Mouse (Mus musculus) heart, adult 2 months (tissue): Measurements from ENCODE around the gene Srp68. TPM values are rescaled to one million over a fixed set of nuclear protein-coding genes. Genes with fewer than 3 reads are reported as not detected.

Experiments
- DNase-seq, 2 experiments: peaks; one replicate each; pipeline ENCODE4 v3.0.0; 2021
- H3K27ac ChIP-seq: fragments of 200-600 bp; 2 replicates; pipeline ENCODE4 v1.8.1; 2022
- H3K27me3 ChIP-seq: fragments of 200-500 bp; 2 replicates; pipeline ENCODE4 v1.6.1; 2012; ENCODE audit warnings: mild to moderate bottlenecking, low read length, inconsistent platforms, mixed read lengths; ENCODE audit not compliant: control insufficient read depth, insufficient read depth
- H3K36me3 ChIP-seq: fragments of 200-500 bp; 2 replicates; pipeline ENCODE4 v1.6.1; 2012; ENCODE audit warnings: low read length, inconsistent platforms; ENCODE audit not compliant: control insufficient read depth, insufficient read depth
- H3K4me1 ChIP-seq: fragments of 200-500 bp; 2 replicates; pipeline ENCODE4 v1.6.1; 2011; ENCODE audit warnings: low read length; ENCODE audit not compliant: control insufficient read depth, insufficient read depth
- H3K4me3 ChIP-seq: fragments of 200-600 bp; 2 replicates; pipeline ENCODE4 v1.8.1; 2022
- H3K79me2 ChIP-seq: fragments of 200-500 bp; replicated peaks from 2 replicates; pipeline ENCODE4 v1.6.1; 2012; ENCODE audit warnings: mild to moderate bottlenecking, inconsistent platforms, low read length, moderate library complexity, mixed read lengths; ENCODE audit not compliant: control insufficient read depth, insufficient read depth
- H3K9ac ChIP-seq: fragments of 200-500 bp; 2 replicates; pipeline ENCODE4 v1.6.1; 2012; ENCODE audit warnings: low read depth, mild to moderate bottlenecking, control low read depth, inconsistent platforms, low read length, mixed read lengths
- CTCF ChIP-seq: fragments of 200-600 bp; IDR thresholded peaks from 2 replicates; pipeline ENCODE4 v1.8.1; 2022; ENCODE audit warnings: antibody characterized with exemption, mild to moderate bottlenecking, moderate library complexity
- EP300 ChIP-seq: fragments of 200-500 bp; IDR thresholded peaks from 2 replicates; pipeline ENCODE4 v1.6.1; 2011; ENCODE audit warnings: low read depth, low read length, control low read depth; ENCODE audit not compliant: insufficient read depth
- POLR2A ChIP-seq: fragments of 200-500 bp; IDR thresholded peaks from 2 replicates; pipeline ENCODE4 v1.6.1; 2011; ENCODE audit warnings: mild to moderate bottlenecking, low read depth, low read length, control low read depth; ENCODE audit not compliant: insufficient read depth
- WGBS: fragments of 180-500 bp; shearing (Covaris S2); methylation state at CpG from one replicate; pipeline ENCODE4 v1.1.7; 2018; 5-methylcytosine and 5-hydroxymethylcytosine counted together
- intact Hi-C: fragments of 180-260 bp; cut with DNase I; formaldehyde crosslinking; loops from one replicate; pipeline ENCODE4 v1.15.1; 2025
- polyA plus RNA-seq: library from polyadenylated mRNA; depleted of rRNA; stranded (reverse); fragments of >200 nt; gene quantifications from 2 replicates; pipeline ENCODE4 v1.2.3, GENCODE M21; 2012
- total RNA-seq, 2 experiments: library from RNA; stranded (reverse); gene quantifications; 2 replicates each; pipeline ENCODE4 v1.2.3; 2021

The Srp68 gene
- total and polyA plus RNA-seq, 3 experiments, result 40.0 to 71.2 (median 61.5) TPM

GRCm38 (mm10) chr11:116290556-116290955 lies 16.5 kb upstream of the Srp68 start:
- Histone ChIP-seq H3K4me1 (no peaks in the 10 kb centered on the region; the same call in 1 of the 2 replicates), H3K27me3 (no peaks in the 10 kb centered on the region), H3K9ac (no peak overlapping the region), H3K36me3 (no peaks in the 10 kb centered on the region), H3K27ac (no peak overlapping the region), H3K79me2 (no peaks in the 10 kb centered on the region), H3K4me3 (no peak overlapping the region)
- intact Hi-C loops, result no loop called here
- TF ChIP-seq CTCF (no peak), EP300 (no peak), POLR2A (no peak)
- no peak for DNase-seq
- WGBS, result 55% methylated on average over 8 of the region's 8 CpGs

GRCm38 (mm10) chr11:116287351-116287750 lies 13.3 kb upstream of the Srp68 start:
- intact Hi-C loops, result no loop called here
- H3K4me1 ChIP-seq, result no peaks in the 10 kb centered on the region; the same call in 1 of the 2 replicates
- no peaks in the 10 kb centered on the region for H3K79me2 ChIP-seq
- H3K27ac ChIP-seq, result no peak overlapping the region
- no peak for DNase-seq
- WGBS, result 78% methylated on average over 5 of the region's 5 CpGs
- TF ChIP-seq POLR2A (no peak), CTCF (no peak), EP300 (no peak)
- no peak overlapping the region for H3K9ac ChIP-seq
- H3K4me3 ChIP-seq, result no peak overlapping the region
- H3K27me3 ChIP-seq, result peaks cover 7% of the 10 kb centered on the region
- H3K36me3 ChIP-seq, result no peaks in the 10 kb centered on the region

DNA sequence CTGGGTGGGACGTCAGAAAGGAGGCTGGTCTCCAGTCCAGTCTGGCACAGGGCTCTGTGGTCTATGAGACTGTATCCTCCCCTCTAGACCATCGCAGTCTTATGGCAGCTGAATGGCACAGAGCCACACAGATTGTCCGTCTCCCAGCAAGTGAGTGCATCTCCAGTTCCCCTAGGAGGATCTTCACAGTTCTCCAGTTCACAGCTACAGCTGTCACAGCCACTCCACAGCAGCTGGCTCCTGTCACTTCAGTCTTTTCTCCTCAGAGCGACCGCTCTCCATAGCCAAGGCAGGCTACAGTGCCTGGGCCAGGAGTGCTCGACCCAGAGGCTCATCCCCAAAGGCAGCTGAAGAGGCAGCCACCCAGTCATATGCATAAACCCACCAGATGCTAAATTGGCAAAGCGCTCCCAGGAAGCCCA lies 11.8 kb upstream of the Srp68 start:
- DNase-seq, result peak in 1 of 2 experiments; percentile 44
- no peak for TF ChIP-seq CTCF
- H3K27me3 ChIP-seq, result peaks cover 13% of the 10 kb centered on the region

GRCm38 (mm10) chr11:116283982-116284381 lies 10.0 kb upstream of the Srp68 start:
- no peak overlapping the region for H3K4me3 ChIP-seq
- H3K27ac ChIP-seq, result no peak overlapping the region
- H3K9ac ChIP-seq, result no peak overlapping the region
- WGBS, result 57% methylated on average over 6 of the region's 6 CpGs
- H3K27me3 ChIP-seq, result peaks cover 13% of the 10 kb centered on the region
- H3K36me3 ChIP-seq, result no peaks in the 10 kb centered on the region
- DNase-seq, result no peak
- H3K4me1 ChIP-seq, result no peaks in the 10 kb centered on the region; the same call in 1 of the 2 replicates
- intact Hi-C loops, result no loop called here
- H3K79me2 ChIP-seq, result no peaks in the 10 kb centered on the region
- TF ChIP-seq POLR2A, result no peak
- no peak for TF ChIP-seq EP300
- no peak for TF ChIP-seq CTCF

More for the DNA sequence above, 11.8 kb upstream of the Srp68 start:
- Histone ChIP-seq H3K9ac (no peak overlapping the region), H3K79me2 (no peaks in the 10 kb centered on the region), H3K4me1 (no peaks in the 10 kb centered on the region; the same call in 1 of the 2 replicates), H3K36me3 (no peaks in the 10 kb centered on the region), H3K4me3 (no peak overlapping the region), H3K27ac (no peak overlapping the region)
- 57% methylated on average over 7 of the region's 7 CpGs for WGBS
- intact Hi-C loops, result no loop called here

GRCm38 (mm10) chr11:116282912-116283521 lies 9.0 kb upstream of the Srp68 start:
- WGBS, result 11% methylated on average over 48 of the region's 48 CpGs
- no peak for TF ChIP-seq CTCF
- no peak for TF ChIP-seq POLR2A
- no peak for TF ChIP-seq EP300
- Histone ChIP-seq H3K79me2 (no peaks in the 10 kb centered on the region), H3K9ac (no peak overlapping the region), H3K27me3 (peaks cover 13% of the 10 kb centered on the region), H3K4me3 (no peak overlapping the region), H3K27ac (no peak overlapping the region), H3K4me1 (no peaks in the 10 kb centered on the region; the same call in 1 of the 2 replicates), H3K36me3 (no peaks in the 10 kb centered on the region)
- no peak for DNase-seq
- intact Hi-C loops, result no loop called here

GRCm38 (mm10) chr11:116282089-116282488 lies 8.1 kb upstream of the Srp68 start:
- no peak for DNase-seq
- 2% methylated on average over 11 of the region's 11 CpGs for whole genome bisulfite sequencing
- no peak overlapping the region for H3K27ac ChIP-seq
- no peaks in the 10 kb centered on the region for H3K36me3 ChIP-seq
- TF ChIP-seq CTCF, result no peak
- no peak for TF ChIP-seq EP300
- no peak for TF ChIP-seq POLR2A
- H3K27me3 ChIP-seq, result peaks cover 13% of the 10 kb centered on the region
- H3K4me1 ChIP-seq, result no peaks in the 10 kb centered on the region; the same call in 1 of the 2 replicates
- no peaks in the 10 kb centered on the region for H3K79me2 ChIP-seq
- H3K4me3 ChIP-seq, result no peak overlapping the region
- no peak overlapping the region for H3K9ac ChIP-seq
- intact Hi-C loops, result no loop called here
